Mouse (Mus musculus) limb, embryonic 11.5 days (tissue): ENCODE data around the gene Oas3. TPM values are rescaled to one million over a fixed set of nuclear protein-coding genes. Genes with fewer than 3 reads are reported as not detected.
"Not testable (repeated sequence)": the region's sequence is repeated elsewhere in the genome, so short reads cannot be mapped to it uniquely, and the experiment has no call there.

Experiments used
- ATAC-seq: fragments of 200-750 bp; cut with Nextera tagmentation; 2 replicates; pipeline ENCODE4 v1.8.0; 2017; ENCODE audit warnings: low read depth; ENCODE audit not compliant: insufficient number of reproducible peaks, low FRiP score, low TSS enrichment
- DNase-seq: peaks from one replicate; pipeline ENCODE4 v3.0.0-alpha.2; 2015; ENCODE audit warnings: low spot score
- H3K27ac ChIP-seq: fragments of 300-500 bp; sonication (generic); replicated peaks from 2 replicates; pipeline ENCODE4 v1.5.1; 2014; ENCODE audit warnings: low read depth, mild to moderate bottlenecking, low read length
- H3K27me3 ChIP-seq: fragments of 300-500 bp; sonication (generic); 2 replicates; pipeline ENCODE4 v1.6.1; 2014; ENCODE audit warnings: mild to moderate bottlenecking, low read length, mixed read lengths; ENCODE audit not compliant: control insufficient read depth, insufficient read depth
- H3K36me3 ChIP-seq: fragments of 300-500 bp; sonication (generic); 2 replicates; pipeline ENCODE4 v1.6.1; 2014; ENCODE audit warnings: mild to moderate bottlenecking, low read length, moderate library complexity, mixed read lengths; ENCODE audit not compliant: control insufficient read depth, insufficient read depth
- H3K4me1 ChIP-seq: fragments of 300-500 bp; sonication (generic); 2 replicates; pipeline ENCODE4 v1.6.1; 2014; ENCODE audit warnings: low read length, mixed read lengths; ENCODE audit not compliant: control insufficient read depth, insufficient read depth
- H3K4me2 ChIP-seq: fragments of 300-500 bp; sonication (generic); 2 replicates; pipeline ENCODE4 v1.6.1; 2014; ENCODE audit warnings: low read depth, mild to moderate bottlenecking, moderate library complexity; ENCODE audit not compliant: severe bottlenecking
- H3K4me3 ChIP-seq: fragments of 300-500 bp; sonication (generic); 2 replicates; pipeline ENCODE4 v1.5.1; 2014; ENCODE audit warnings: low read depth, low read length
- H3K9ac ChIP-seq: fragments of 300-500 bp; sonication (generic); 2 replicates; pipeline ENCODE4 v1.6.1; 2014; ENCODE audit warnings: mild to moderate bottlenecking, low read length
- H3K9me3 ChIP-seq: fragments of 300-500 bp; sonication (generic); 2 replicates; pipeline ENCODE4 v1.6.1; 2016; ENCODE audit warnings: low read length; ENCODE audit not compliant: control insufficient read depth
- WGBS: fragments of 180-500 bp; shearing (Covaris S2); extraction: QIAGEN DNeasy Blood & Tissue Kit; methylation state at CpG from one replicate; pipeline ENCODE4 v1.1.7; 2014; 5-methylcytosine and 5-hydroxymethylcytosine counted together
- polyA plus RNA-seq: library from polyadenylated mRNA; unstranded; fragments of >200 nt; fragmentation: Nextera tagmentation; extraction: Ambion mirVana; gene quantifications from 2 replicates; pipeline ENCODE4 v1.2.1, GENCODE M21; 2014

Gene Oas3
- polyA plus RNA-seq, 1 experiment from 2014 or later = 0.03 TPM

DNA sequence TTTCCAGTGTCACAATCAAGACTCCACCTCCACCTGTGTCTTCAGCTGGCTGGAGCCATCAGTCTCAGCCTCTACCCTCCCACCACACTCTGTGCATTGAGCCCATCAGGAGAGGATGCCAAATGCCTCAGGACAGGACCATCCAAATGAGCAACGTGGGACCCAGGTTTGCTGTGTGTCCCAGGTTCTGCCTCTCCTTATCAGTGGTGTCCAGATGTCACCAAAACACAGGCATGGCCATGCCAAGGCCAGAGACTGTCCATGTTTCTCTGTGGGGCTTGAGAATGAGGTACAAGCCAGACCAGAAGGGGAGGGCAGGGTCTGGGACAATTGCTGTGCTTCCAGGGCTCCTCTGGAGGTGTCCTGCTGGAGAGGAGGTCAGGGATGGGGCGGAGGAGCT lies 21.5 kb upstream of the Oas3 start:
- H3K9ac ChIP-seq, DNase-seq, H3K9me3 ChIP-seq, H3K36me3 ChIP-seq, H3K4me1 ChIP-seq, H3K4me3 ChIP-seq, H3K4me2 ChIP-seq, H3K27ac ChIP-seq, H3K27me3 ChIP-seq, ATAC-seq: not testable (repeated sequence)
- 55% methylated on average over 2 of the region's 2 CpGs for WGBS

DNA sequence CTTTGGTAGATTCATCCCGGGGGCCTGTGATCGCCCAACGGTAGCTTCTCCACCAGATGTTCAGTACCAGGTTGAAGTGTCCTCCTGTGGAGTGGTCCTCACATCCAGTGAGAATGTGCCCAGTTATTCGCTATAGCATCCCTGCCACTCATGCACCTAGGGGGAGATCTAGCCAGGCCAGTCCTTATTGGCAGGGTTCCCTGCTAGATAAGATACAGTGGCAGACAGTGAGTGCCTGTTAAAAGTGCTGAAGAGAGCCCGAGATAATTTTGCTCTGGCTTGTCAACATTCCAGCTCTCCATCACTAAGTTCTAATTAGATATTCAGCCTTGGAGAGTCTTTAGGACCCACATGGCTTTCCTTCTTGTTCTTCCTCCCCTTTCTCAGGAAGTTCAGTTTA lies 20.7 kb upstream of the Oas3 start:
- H3K9me3 ChIP-seq, H3K9ac ChIP-seq, H3K27me3 ChIP-seq, ATAC-seq, H3K27ac ChIP-seq, H3K4me2 ChIP-seq, H3K36me3 ChIP-seq, H3K4me1 ChIP-seq, DNase-seq, H3K4me3 ChIP-seq: not testable (repeated sequence)
- 78% methylated on average over 5 of the region's 5 CpGs for WGBS

DNA sequence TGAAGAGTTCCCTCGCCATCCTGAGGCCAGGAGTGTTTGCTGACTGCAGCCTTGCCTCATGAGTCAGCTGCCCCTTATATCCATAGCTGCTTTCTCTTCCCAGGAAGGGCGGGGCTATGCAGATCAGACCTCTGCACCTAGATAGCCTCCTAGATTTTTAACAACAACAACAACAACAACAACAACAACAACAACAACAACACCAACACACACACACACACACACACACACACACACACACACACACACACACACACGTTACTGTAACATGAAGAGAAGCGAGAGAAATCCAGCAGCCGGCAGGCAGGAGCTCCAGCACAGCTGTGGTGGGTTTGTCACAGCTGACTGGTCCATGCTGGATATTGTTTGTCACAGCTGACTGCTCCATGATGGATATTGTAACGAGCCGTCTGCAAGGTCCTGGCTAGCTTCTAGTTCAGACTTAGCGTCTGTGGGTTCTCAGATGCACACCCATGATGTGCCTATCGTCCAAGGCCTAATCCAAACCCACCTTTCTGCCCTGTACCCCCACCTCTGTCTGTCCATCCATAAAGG lies 18.1 kb upstream of the Oas3 start, which contains the start of gene Oas1e:
Oas1e (minus strand) TSS at position 51 of the 555 bp plus-strand sequence.
- not testable (repeated sequence) for H3K9ac ChIP-seq, ATAC-seq, H3K27ac ChIP-seq, H3K36me3 ChIP-seq, H3K4me3 ChIP-seq, DNase-seq, H3K4me1 ChIP-seq, H3K4me2 ChIP-seq, H3K27me3 ChIP-seq, H3K9me3 ChIP-seq
- 81% methylated on average over 9 of the region's 9 CpGs for WGBS

DNA sequence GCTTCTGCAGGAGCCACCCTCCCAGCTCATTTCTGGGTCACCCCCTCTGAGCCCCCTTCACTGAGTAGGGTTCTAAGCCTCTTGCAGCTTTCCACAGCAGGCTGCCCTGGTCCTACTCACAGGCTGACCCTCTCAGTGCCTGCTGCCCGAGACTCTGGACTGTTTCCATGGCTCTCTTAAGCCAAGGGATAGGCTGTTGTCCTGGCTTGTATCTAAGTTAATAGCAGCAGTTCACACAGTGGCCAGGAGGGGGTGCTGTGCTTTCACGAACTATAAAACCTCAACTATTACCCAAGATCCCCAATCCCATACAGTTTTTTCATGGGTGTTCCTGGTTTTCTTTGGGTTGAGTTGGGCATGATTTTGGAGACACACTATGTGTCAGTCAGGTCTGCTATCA lies 15.6 kb upstream of the Oas3 start:
- Histone ChIP-seq H3K9ac (no peak overlapping the region), H3K27ac (no peak overlapping the region), H3K9me3 (no peaks in the 10 kb centered on the region), H3K27me3 (no peaks in the 10 kb centered on the region), H3K4me2 (no peak overlapping the region), H3K4me1 (no peaks in the 10 kb centered on the region), H3K4me3 (no peak overlapping the region), H3K36me3 (no peaks in the 10 kb centered on the region)
- peak; percentile 74 for DNase-seq
- 17% methylated on average over 2 of the region's 2 CpGs for WGBS
- no peak for ATAC-seq

DNA sequence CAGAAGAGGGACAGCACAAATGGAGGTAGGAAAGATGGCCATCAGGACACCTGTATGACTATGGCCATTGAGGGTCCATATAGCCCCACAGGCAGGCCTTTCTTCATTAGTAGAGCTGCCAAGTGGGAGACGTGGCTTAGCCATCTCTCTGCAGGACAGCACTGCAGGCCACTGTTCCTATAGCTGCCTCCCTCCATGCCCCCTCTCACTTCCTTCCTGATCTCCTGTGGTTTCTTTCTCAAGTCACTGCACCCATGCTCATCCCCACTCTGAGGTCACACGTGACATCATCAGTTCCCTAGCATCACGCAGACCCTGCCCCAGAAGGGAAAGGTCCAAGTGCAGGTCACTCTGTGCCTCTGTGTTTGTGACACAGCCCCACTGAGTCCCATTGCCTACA lies 9.6 kb upstream of the Oas3 start:
- H3K27ac ChIP-seq = no peak overlapping the region
- H3K4me1 ChIP-seq = no peaks in the 10 kb centered on the region
- no peak overlapping the region for H3K4me3 ChIP-seq
- no peaks in the 10 kb centered on the region for H3K9me3 ChIP-seq
- no peak overlapping the region for H3K4me2 ChIP-seq
- H3K9ac ChIP-seq = no peak overlapping the region
- WGBS = 76% methylated on average over 3 of the region's 3 CpGs
- ATAC-seq (no peak), DNase-seq (no peak)
- H3K36me3 ChIP-seq = no peaks in the 10 kb centered on the region
- H3K27me3 ChIP-seq = no peaks in the 10 kb centered on the region

DNA sequence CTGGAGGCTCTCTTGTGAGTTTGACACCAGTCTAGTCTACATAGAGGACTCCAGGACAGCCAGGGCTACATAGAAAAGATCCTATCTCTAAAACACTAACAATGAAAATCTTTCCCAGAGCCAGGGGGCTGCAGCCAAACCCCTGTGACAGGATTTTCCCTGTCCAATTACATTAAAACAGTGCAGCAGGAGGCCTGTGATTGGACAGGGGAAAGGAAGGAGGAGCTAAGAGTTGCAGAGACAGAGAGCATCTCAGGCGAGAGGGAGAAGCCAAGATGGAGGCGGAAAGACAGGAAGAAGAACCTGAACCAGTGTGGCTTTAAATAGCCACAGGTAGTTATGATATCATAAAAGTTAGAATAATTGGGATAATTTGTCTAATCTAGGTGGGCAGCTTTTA lies 5.0 kb upstream of the Oas3 start:
- Histone ChIP-seq H3K4me1 (no peaks in the 10 kb centered on the region), H3K9ac (no peak overlapping the region), H3K36me3 (no peaks in the 10 kb centered on the region), H3K4me3 (no peak overlapping the region), H3K27me3 (no peaks in the 10 kb centered on the region), H3K27ac (no peak overlapping the region), H3K4me2 (no peak overlapping the region), H3K9me3 (no peaks in the 10 kb centered on the region)
- ATAC-seq (no peak), DNase-seq (no peak)
- 72% methylated on average over 2 of the region's 2 CpGs for WGBS

DNA sequence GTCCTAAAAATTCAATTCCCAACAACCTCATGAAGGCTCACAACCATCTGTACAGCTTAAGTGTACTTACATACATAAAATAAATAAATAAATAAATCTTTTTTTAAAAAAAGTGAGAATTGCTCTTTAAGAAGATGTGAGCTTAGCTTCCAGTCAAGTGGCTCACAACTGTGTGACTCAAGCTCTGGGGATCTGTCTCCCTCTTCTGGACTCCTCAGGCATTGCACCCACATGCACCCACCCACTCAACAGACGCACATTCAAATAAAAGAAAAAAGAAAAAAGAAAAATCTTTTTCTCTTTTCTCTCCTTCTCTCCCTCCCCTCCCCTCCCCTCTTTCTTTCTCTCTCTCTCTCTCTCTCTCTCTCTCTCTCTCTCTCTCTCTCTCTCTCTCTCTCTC lies 4.2 kb upstream of the Oas3 start:
- H3K4me1 ChIP-seq = no peaks in the 10 kb centered on the region
- no peaks in the 10 kb centered on the region for H3K9me3 ChIP-seq
- no peak for ATAC-seq
- no peak for DNase-seq
- H3K9ac ChIP-seq = no peak overlapping the region
- no peak overlapping the region for H3K4me3 ChIP-seq
- H3K27me3 ChIP-seq = no peaks in the 10 kb centered on the region
- no peak overlapping the region for H3K27ac ChIP-seq
- H3K36me3 ChIP-seq = no peaks in the 10 kb centered on the region
- 92% methylated on average over 1 of the region's 1 CpGs for WGBS
- H3K4me2 ChIP-seq = no peak overlapping the region

DNA sequence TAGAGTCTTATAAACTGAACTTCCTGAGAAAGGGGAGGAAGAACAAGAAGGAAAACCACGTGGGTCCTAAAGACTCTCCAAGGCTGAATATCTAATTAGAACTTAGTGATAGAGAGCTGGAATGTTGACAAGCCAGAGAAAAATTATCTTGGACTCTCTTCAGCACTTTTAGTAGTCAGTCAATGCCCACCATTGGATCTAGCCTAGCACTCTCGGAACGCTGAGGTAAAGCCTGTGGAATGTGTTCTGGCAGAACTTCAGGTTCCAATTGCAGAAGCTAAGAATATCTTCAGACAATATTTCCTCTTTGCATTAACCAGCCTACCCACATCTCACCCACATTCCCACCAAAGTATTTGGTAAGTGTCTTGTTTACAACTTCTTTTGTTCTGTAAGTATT lies 2.5 kb upstream of the Oas3 start:
- Histone ChIP-seq H3K4me1 (no peaks in the 10 kb centered on the region; the same call in 1 of the 2 replicates), H3K27me3 (no peaks in the 10 kb centered on the region), H3K36me3 (no peaks in the 10 kb centered on the region), H3K9me3 (no peaks in the 10 kb centered on the region), H3K9ac (no peak overlapping the region), H3K4me3 (no peak overlapping the region), H3K4me2 (no peak overlapping the region), H3K27ac (no peak overlapping the region)
- ATAC-seq = no peak
- no peak for DNase-seq
- 51% methylated on average over 3 of the region's 3 CpGs for WGBS

DNA sequence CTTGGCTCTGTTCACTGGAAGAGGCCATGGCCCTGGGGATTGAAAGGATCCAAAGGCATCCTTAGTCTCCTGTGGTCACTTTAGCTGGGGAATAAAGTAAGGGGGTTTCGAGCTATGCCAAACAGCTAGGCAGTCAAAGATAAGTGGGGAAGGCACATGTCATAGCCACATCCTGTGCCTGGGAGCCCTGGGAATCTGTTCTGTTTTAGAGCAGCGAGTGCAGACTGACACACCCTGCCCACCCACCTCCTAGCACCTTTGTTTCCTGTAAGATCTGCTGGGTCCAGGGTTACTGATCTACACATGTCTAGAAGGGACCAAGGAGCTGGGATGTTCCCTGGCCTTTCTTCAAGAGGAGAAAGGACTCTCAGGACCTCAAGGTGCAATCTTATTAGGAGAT lies 1.5 kb upstream of the Oas3 start:
- Histone ChIP-seq H3K4me1 (no peaks in the 10 kb centered on the region; the same call in 1 of the 2 replicates), H3K4me3 (no peak overlapping the region), H3K4me2 (no peak overlapping the region), H3K27ac (no peak overlapping the region), H3K36me3 (no peaks in the 10 kb centered on the region), H3K27me3 (no peaks in the 10 kb centered on the region), H3K9ac (no peak overlapping the region), H3K9me3 (no peaks in the 10 kb centered on the region)
- 67% methylated on average over 2 of the region's 2 CpGs for WGBS
- DNase-seq (no peak), ATAC-seq (no peak)
